Mouse (Mus musculus) brain, embryonic 14.5 days (tissue): ENCODE measurements around the gene Prdm5.

Source experiments
- CTCF ChIP-seq: fragments of 200-500 bp; IDR thresholded peaks from 2 replicates; pipeline ENCODE4 v1.5.1; 2012; ENCODE audit warnings: inconsistent platforms, mild to moderate bottlenecking, moderate library complexity, borderline replicate concordance; ENCODE audit not compliant: insufficient read depth, insufficient read length; ENCODE audit errors: extremely low read depth
- POLR2A ChIP-seq: fragments of 200-500 bp; IDR thresholded peaks from 2 replicates; pipeline ENCODE4 v1.6.1; 2012; ENCODE audit warnings: mild to moderate bottlenecking, inconsistent platforms, borderline replicate concordance; ENCODE audit not compliant: poor library complexity, insufficient read depth, insufficient read length, severe bottlenecking; ENCODE audit errors: extremely low read depth

- TF ChIP-seq CTCF (no peak), POLR2A (no peak)
Observed at GRCm38 (mm10) chr6:65860609-65861008, 81.8 kb downstream of the Prdm5 start.
